Mouse (Mus musculus) effector memory CD4-positive, alpha-beta T cell, adult 5 months (primary cell): ENCODE results near the gene Nrg3. TPM values are rescaled to one million over a fixed set of nuclear protein-coding genes. Genes with fewer than 3 reads are reported as not detected.

Source experiments
- polyA plus RNA-seq: library from polyadenylated mRNA; unstranded; fragments of 100-300 nt; shearing (Covaris generic); gene quantifications from one replicate; pipeline ENCODE4 v1.2.1, GENCODE M21; 2017

Nrg3 gene
- polyA plus RNA-seq = not detected

GRCm38 (mm10) chr14:39472790-39473761, at the start of gene Nrg3:
TSS of gene Nrg3 (minus strand) at chr14:39473088.

